ENCODE assay signal across 8 mouse cellular contexts in the genomic region with DNA sequence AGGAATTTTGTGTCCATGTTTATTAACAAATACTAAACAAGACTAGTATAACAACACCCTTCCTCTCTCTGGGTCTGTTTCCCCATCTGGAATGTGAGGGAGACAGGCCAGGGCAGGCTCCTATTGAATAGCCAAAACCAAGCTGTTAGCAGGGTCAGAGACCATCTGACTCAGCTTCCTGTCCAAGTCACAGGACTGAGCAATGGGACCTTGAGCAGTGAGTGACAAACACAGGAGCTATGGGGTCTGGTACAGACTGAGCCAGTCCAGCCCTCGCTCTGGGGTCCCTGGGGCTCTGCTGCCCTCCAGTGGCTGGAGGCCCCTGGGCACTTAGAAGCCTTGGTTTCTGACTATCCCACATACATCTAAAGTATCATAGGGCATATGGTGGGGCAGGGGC.
DNase-seq lines count a peak whose midpoint lies in the region; ATAC-seq and TF ChIP-seq lines count a peak whose summit lies in the region.

No protein-coding gene starts in this region.

- no peaks in the 10 kb centered on the region for H3K9me3 ChIP-seq in limb, embryonic 11.5 days (ENCODE audit: control insufficient read depth, low read length)
- H3K9me3 ChIP-seq in midbrain, embryonic 12.5 days, result no peaks in the 10 kb centered on the region

- TF ChIP-seq POLR2A in small intestine, adult 2 months (IDR thresholded peaks at IDR 0.05; ENCODE audit: low read depth, low read length), result no peak

- TF ChIP-seq CTCF in small intestine, adult 2 months (IDR thresholded peaks at IDR 0.05; ENCODE audit: extremely low read depth, insufficient read length, insufficient replicate concordance, low read depth, low read length), result peak; percentile 79

- peak; percentile 71 for DNase-seq in adipocyte (ENCODE audit: low spot score)
- DNase-seq in embryo, embryonic 10.5 days (ENCODE audit: low spot score), result peak; percentile 81
- peak; percentile 83 for DNase-seq in kidney, adult 11 months
- DNase-seq in limb, embryonic 11.5 days (ENCODE audit: low spot score), result peak; percentile 84

- peaks cover 27% of the 10 kb centered on the region for H3K4me1 ChIP-seq in limb, embryonic 11.5 days (ENCODE audit: control insufficient read depth, insufficient read depth, low read length)
- H3K4me1 ChIP-seq in midbrain, embryonic 12.5 days, result peaks cover 21% of the 10 kb centered on the region
- H3K4me1 ChIP-seq in small intestine, adult 2 months (ENCODE audit: control insufficient read depth, insufficient read depth, insufficient read length, low read length), result no peaks in the 10 kb centered on the region; the same call in 1 of the 2 replicates

- no peak overlapping the region for H3K4me3 ChIP-seq in limb, embryonic 11.5 days (ENCODE audit: low read depth, low read length)
- no peak overlapping the region for H3K4me3 ChIP-seq in midbrain, embryonic 12.5 days
- no peak overlapping the region for H3K4me3 ChIP-seq in small intestine, adult 2 months (ENCODE audit: low read depth, low read length)

- H3K27ac ChIP-seq in limb, embryonic 11.5 days (replicated peaks; ENCODE audit: low read depth, low read length), result no peak overlapping the region
- H3K27ac ChIP-seq in midbrain, embryonic 12.5 days (replicated peaks), result no peak overlapping the region
- no peak overlapping the region for H3K27ac ChIP-seq in small intestine, adult 2 months (ENCODE audit: insufficient read depth, low read depth, low read length)

- H3K9ac ChIP-seq in limb, embryonic 11.5 days (ENCODE audit: low read length), result no peak overlapping the region
- H3K9ac ChIP-seq in midbrain, embryonic 12.5 days (replicated peaks), result no peak overlapping the region

- no peak overlapping the region for H3K4me2 ChIP-seq in limb, embryonic 11.5 days (ENCODE audit: low read depth, severe bottlenecking)
- no peak overlapping the region for H3K4me2 ChIP-seq in midbrain, embryonic 12.5 days (replicated peaks)

- H3K36me3 ChIP-seq in limb, embryonic 11.5 days (ENCODE audit: control insufficient read depth, insufficient read depth, low read length), result no peaks in the 10 kb centered on the region
- H3K36me3 ChIP-seq in midbrain, embryonic 12.5 days, result no peaks in the 10 kb centered on the region
- no peaks in the 10 kb centered on the region for H3K36me3 ChIP-seq in small intestine, adult 2 months (ENCODE audit: control insufficient read depth, insufficient read depth, low read length)

- peak; percentile 91 for ATAC-seq in granulocyte monocyte progenitor cell, adult 5-6 weeks (replicated peaks; ENCODE audit: poor library complexity, severe bottlenecking)
- peak; percentile 49; the same call in 1 of the 2 replicates for ATAC-seq in limb, embryonic 11.5 days (ENCODE audit: insufficient number of reproducible peaks, low FRiP score, low TSS enrichment, low read depth)
- peak; percentile 66; the same call in 1 of the 2 replicates for ATAC-seq in midbrain, embryonic 12.5 days (ENCODE audit: low FRiP score, low read depth)
- ATAC-seq in activated CD4-positive, CD25-positive, alpha-beta regulatory T cell, adult 4 months, result no peak

- WGBS in limb, embryonic 11.5 days, result 13% methylated on average over 1 of the region's 1 CpGs
- 18% methylated on average over 1 of the region's 1 CpGs for WGBS in midbrain, embryonic 12.5 days
- 13% methylated on average over 1 of the region's 1 CpGs for WGBS in small intestine, adult 2 months

- no peaks in the 10 kb centered on the region for H3K27me3 ChIP-seq in limb, embryonic 11.5 days (ENCODE audit: control insufficient read depth, insufficient read depth, low read length)
- peaks cover 30% of the 10 kb centered on the region for H3K27me3 ChIP-seq in midbrain, embryonic 12.5 days
- no peaks in the 10 kb centered on the region for H3K27me3 ChIP-seq in small intestine, adult 2 months (ENCODE audit: control insufficient read depth, insufficient read depth, low read length)
